Mouse (Mus musculus) G1E (cell line): ENCODE data around the gene App.

Experiments
- CTCF ChIP-seq: IDR thresholded peaks from 2 replicates; pipeline ENCODE4 v1.5.1; 2012; ENCODE audit warnings: low read depth, low read length, inconsistent platforms, mixed read lengths
- GATA1 ChIP-seq: IDR thresholded peaks from 2 replicates; pipeline ENCODE4 v1.6.1; 2012; ENCODE audit warnings: borderline replicate concordance, low read length, inconsistent platforms, mixed read lengths
- GATA2 ChIP-seq: IDR thresholded peaks from 2 replicates; pipeline ENCODE4 v1.6.1; 2012; ENCODE audit warnings: low read depth, low read length, inconsistent platforms, borderline replicate concordance
- POLR2AphosphoS5 ChIP-seq: IDR thresholded peaks from 2 replicates; pipeline ENCODE4 v1.6.1; 2012; ENCODE audit warnings: low read depth, low read length, inconsistent platforms; ENCODE audit not compliant: insufficient replicate concordance
- TAL1 ChIP-seq: conservative IDR thresholded peaks from 2 replicates; pipeline ENCODE4 v1.6.1; 2012; ENCODE audit warnings: low read depth, low read length, inconsistent platforms, mixed read lengths

DNA sequence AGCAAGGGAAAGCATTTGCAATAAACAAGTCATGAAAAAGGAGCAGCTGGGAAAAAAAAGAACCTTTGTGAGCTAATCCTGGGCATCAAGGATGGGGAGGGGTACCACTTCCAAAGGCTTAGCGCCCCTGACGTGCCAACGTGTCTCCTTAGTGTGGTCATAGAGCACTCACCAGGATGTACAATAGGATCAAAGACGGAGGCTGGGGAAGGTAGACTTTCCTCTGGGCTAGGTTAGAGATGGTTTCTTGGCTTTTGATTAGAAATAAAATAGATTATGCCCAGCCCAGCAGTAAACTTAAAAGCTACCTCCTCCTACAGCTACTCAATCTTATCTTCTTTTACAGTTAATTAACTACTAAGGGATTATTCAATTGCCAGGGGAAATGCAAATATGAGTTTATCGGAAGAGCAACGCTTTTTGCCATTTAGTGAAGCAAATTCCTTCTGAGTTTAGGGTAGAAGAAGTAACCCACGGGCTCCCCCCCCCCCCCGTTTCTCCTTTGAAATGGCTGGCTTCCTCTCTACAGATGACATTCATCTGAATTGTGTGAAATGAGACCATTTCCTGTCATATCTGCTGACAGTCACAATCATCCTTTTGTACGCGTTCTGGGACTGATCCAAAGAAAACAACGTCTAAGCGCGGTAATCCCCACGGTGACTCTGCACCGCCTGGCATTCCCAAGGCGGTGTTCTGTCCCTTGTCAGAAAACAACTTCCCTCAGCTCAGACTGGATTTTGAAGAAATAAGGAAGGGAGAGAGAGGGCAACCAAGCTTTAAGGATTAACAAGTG lies 201.8 kb downstream of the App start:
- TF ChIP-seq GATA1, result no peak
- TF ChIP-seq CTCF, result no peak
- no peak for TF ChIP-seq GATA2
- TF ChIP-seq POLR2AphosphoS5, result no peak
- TF ChIP-seq TAL1, result no peak
